Comparison of ENCODE assay signal across 22 mouse cellular contexts in the genomic region with DNA sequence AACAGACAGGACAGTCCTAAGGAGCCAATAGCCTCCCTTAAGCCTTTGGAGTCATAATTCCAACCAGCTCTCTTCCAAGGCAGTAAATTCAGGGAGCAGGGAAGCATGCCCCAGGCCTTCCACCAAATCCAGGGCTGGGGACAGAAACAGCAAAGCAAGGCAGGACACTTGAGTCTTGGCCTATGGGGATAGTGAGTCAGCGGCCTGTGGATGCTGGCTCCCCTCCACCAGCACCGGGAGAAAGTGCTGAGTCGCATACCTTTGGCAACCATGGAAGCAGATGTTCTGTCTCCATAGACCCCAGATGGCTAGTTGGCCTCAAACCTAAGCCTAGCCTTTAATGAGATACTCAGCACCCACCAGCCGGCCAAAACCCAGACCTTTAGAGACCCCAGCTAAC.
A peak's percentile ranks its signal among the peaks of the same experiment; 100 is the strongest.
DNase-seq lines count a peak whose midpoint lies in the region; ATAC-seq and TF ChIP-seq lines count a peak whose summit lies in the region.
"Had no signal": no experiment of that assay in that cellular context is flagged by ENCODE, and none has a peak within 500 bp of the region (broad histone marks: within the 10 kb centered on the region; RNA-seq: fewer than 3 reads in every experiment).

No protein-coding gene starts in this region.

- 0 out of 2 replicates have a peak, but pooled peaks have one; percentile 30 for ATAC-seq in limb, embryonic 14.5 days (ENCODE audit: low FRiP score, low read depth)
- ATAC-seq in forebrain, embryonic 15.5 days (replicated peaks): no peak
- ATAC-seq: CD4-positive, CD25-positive, alpha-beta regulatory T cell, adult 4 months; liver, postnatal 0 days; midbrain, embryonic 15.5 days had no signal

- TF ChIP-seq POLR2A in limb, embryonic 14.5 days (IDR thresholded peaks at IDR 0.05; ENCODE audit: borderline replicate concordance, extremely low read depth, insufficient read depth, insufficient read length): no peak

- peaks cover 16% of the 10 kb centered on the region for H3K4me1 ChIP-seq in limb, embryonic 14.5 days (ENCODE audit: control insufficient read depth, insufficient read depth, low read length)
- H3K4me1 ChIP-seq in forebrain, embryonic 15.5 days: peaks cover 6% of the 10 kb centered on the region; the same call in 1 of the 2 replicates
- H3K4me1 ChIP-seq: heart, embryonic 15.5 days; midbrain, embryonic 15.5 days had no signal

- H3K4me3 ChIP-seq in limb, embryonic 14.5 days (replicated peaks; ENCODE audit: low read length): no peak overlapping the region
- H3K4me3 ChIP-seq in forebrain, embryonic 15.5 days: no peak overlapping the region
- H3K4me3 ChIP-seq: forebrain, embryonic 12.5 days; heart, adult 2 months; heart, embryonic 15.5 days; layer of hippocampus, adult 2 months; midbrain, embryonic 15.5 days; myocyte; stomach, embryonic 15.5 days had no signal

- H3K9me3 ChIP-seq in limb, embryonic 14.5 days (ENCODE audit: control insufficient read depth, low read length): peaks cover 4% of the 10 kb centered on the region; the same call in 1 of the 2 replicates
- H3K9me3 ChIP-seq in forebrain, embryonic 15.5 days: no peaks in the 10 kb centered on the region
- H3K9me3 ChIP-seq: forebrain, embryonic 12.5 days; heart, embryonic 15.5 days; midbrain, embryonic 15.5 days; stomach, embryonic 15.5 days had no signal

- H3K27me3 ChIP-seq in limb, embryonic 14.5 days (ENCODE audit: control insufficient read depth, insufficient read depth, low read length): no peaks in the 10 kb centered on the region
- no peaks in the 10 kb centered on the region for H3K27me3 ChIP-seq in forebrain, embryonic 15.5 days
- H3K27me3 ChIP-seq: forebrain, embryonic 12.5 days; heart, embryonic 15.5 days; stomach, embryonic 15.5 days had no signal

- H3K27ac ChIP-seq in limb, embryonic 14.5 days (replicated peaks; ENCODE audit: low read depth, low read length): no peak overlapping the region
- no peak overlapping the region for H3K27ac ChIP-seq in forebrain, embryonic 15.5 days (replicated peaks)
- H3K27ac ChIP-seq: forebrain, embryonic 12.5 days; heart, adult 2 months; heart, embryonic 15.5 days; kidney, postnatal 0 days; layer of hippocampus, adult 2 months; midbrain, embryonic 15.5 days; stomach, embryonic 15.5 days had no signal

- no peak overlapping the region for H3K4me2 ChIP-seq in limb, embryonic 14.5 days (replicated peaks; ENCODE audit: low read depth, low read length, severe bottlenecking)
- no peak overlapping the region for H3K4me2 ChIP-seq in forebrain, embryonic 15.5 days (replicated peaks)
- H3K4me2 ChIP-seq: forebrain, embryonic 12.5 days; heart, embryonic 15.5 days; midbrain, embryonic 15.5 days; stomach, embryonic 15.5 days had no signal

- DNase-seq in 3134 (ENCODE audit: extremely low read depth, insufficient read length, low spot score) (peak; percentile 63), 416B (ENCODE audit: low read depth) (peak; percentile 4)
- peak; percentile 20 for DNase-seq in fibroblast of lung, adult 2 months (ENCODE audit: low read depth)
- peak; percentile 47 for DNase-seq in limb, embryonic 14.5 days (ENCODE audit: low spot score)
- DNase-seq in thymus, adult 18-20 months: no peak
- no peak for DNase-seq in right cerebral cortex, postnatal 4 days
- DNase-seq: cerebellum, adult 9-11 months; heart, adult 2 months; kidney, adult 11 months; liver; liver, postnatal 0 days; lung, postnatal 10 days; thymus, adult 2 months had no signal

- 58% methylated on average over 4 of the region's 4 CpGs for WGBS in limb, embryonic 14.5 days
- 73% methylated on average over 4 of the region's 4 CpGs for WGBS in forebrain, embryonic 15.5 days

- no peak overlapping the region for H3K9ac ChIP-seq in limb, embryonic 14.5 days (ENCODE audit: low read depth, low read length, severe bottlenecking)
- no peak overlapping the region for H3K9ac ChIP-seq in forebrain, embryonic 15.5 days (replicated peaks)
- H3K9ac ChIP-seq: forebrain, embryonic 12.5 days; heart, embryonic 15.5 days; liver, postnatal 0 days; midbrain, embryonic 15.5 days; stomach, embryonic 15.5 days had no signal

- no peaks in the 10 kb centered on the region for H3K36me3 ChIP-seq in limb, embryonic 14.5 days (ENCODE audit: control insufficient read depth, insufficient read depth, low read length)
- no peaks in the 10 kb centered on the region for H3K36me3 ChIP-seq in forebrain, embryonic 15.5 days
- H3K36me3 ChIP-seq: forebrain, embryonic 12.5 days; heart, embryonic 15.5 days; midbrain, embryonic 15.5 days; stomach, embryonic 15.5 days had no signal

Comparison
In these comparisons a context has a peak if more than half of its experiments do, and no peak if none do; other contexts are left out.
1. DNase-seq: peak in 3134 (single experiment), 416B (single experiment), fibroblast of lung, adult 2 months (single experiment) and limb, embryonic 14.5 days (single experiment); none in thymus, adult 18-20 months (0 of 2) and right cerebral cortex, postnatal 4 days (single experiment).